Mouse (Mus musculus) CD4-positive helper T cell, adult 2 months (primary cell): ENCODE measurements around the gene Tnik.

Experiments used
- DNase-seq: peaks from one replicate; pipeline ENCODE4 v3.0.0-alpha.2; 2012; ENCODE audit warnings: low read depth, missing footprints, low spot score

The Tnik gene

GRCm38 (mm10) chr3:28466688-28467087 lies 203.7 kb downstream of the Tnik start:
- no peak for DNase-seq

GRCm38 (mm10) chr3:28467148-28467754 lies 204.2 kb downstream of the Tnik start:
- no peak for DNase-seq

GRCm38 (mm10) chr3:28467871-28468285 lies 204.9 kb downstream of the Tnik start:
- DNase-seq: peak; percentile 19

- no peak for DNase-seq
Observed at GRCm38 (mm10) chr3:28473439-28473838, 210.4 kb downstream of the Tnik start.

- no peak for DNase-seq
Observed at GRCm38 (mm10) chr3:28477373-28477772, 214.4 kb downstream of the Tnik start.

- no peak for DNase-seq
Observed at GRCm38 (mm10) chr3:28485716-28486115, 222.7 kb downstream of the Tnik start.

GRCm38 (mm10) chr3:28487418-28487817 lies 224.4 kb downstream of the Tnik start:
- no peak for DNase-seq

GRCm38 (mm10) chr3:28491085-28492041 lies 228.3 kb downstream of the Tnik start:
- DNase-seq: no peak

GRCm38 (mm10) chr3:28496806-28497502 lies 233.9 kb downstream of the Tnik start:
- DNase-seq: no peak

- DNase-seq: no peak
Observed at GRCm38 (mm10) chr3:28497503-28497857, 234.5 kb downstream of the Tnik start.

GRCm38 (mm10) chr3:28502697-28503096 lies 239.7 kb downstream of the Tnik start:
- DNase-seq: no peak

- no peak for DNase-seq
Observed at GRCm38 (mm10) chr3:28509337-28509935, 246.4 kb downstream of the Tnik start.

GRCm38 (mm10) chr3:28523004-28523482 lies 260.0 kb downstream of the Tnik start:
- DNase-seq: no peak

- DNase-seq: no peak
Observed at GRCm38 (mm10) chr3:28523541-28524165, 260.6 kb downstream of the Tnik start.

- DNase-seq: no peak
Observed at GRCm38 (mm10) chr3:28524562-28524961, 261.5 kb downstream of the Tnik start.

GRCm38 (mm10) chr3:28526671-28527070 lies 263.7 kb downstream of the Tnik start:
- DNase-seq: no peak

GRCm38 (mm10) chr3:28527231-28527630 lies 264.2 kb downstream of the Tnik start:
- DNase-seq: no peak

GRCm38 (mm10) chr3:28529548-28529947 lies 266.5 kb downstream of the Tnik start:
- DNase-seq: no peak

- no peak for DNase-seq
Observed at GRCm38 (mm10) chr3:28531294-28531956, 268.4 kb downstream of the Tnik start.

GRCm38 (mm10) chr3:28532666-28533065 lies 269.7 kb downstream of the Tnik start:
- no peak for DNase-seq

- no peak for DNase-seq
Observed at GRCm38 (mm10) chr3:28540121-28540520, 277.1 kb downstream of the Tnik start.
